Mouse (Mus musculus) spleen, adult 2 months (tissue): ENCODE results near the gene Cd160.

Experiments used
- CTCF ChIP-seq: fragments of 200-500 bp; IDR thresholded peaks from 2 replicates; pipeline ENCODE4 v1.5.1; 2011; ENCODE audit warnings: mild to moderate bottlenecking, inconsistent platforms; ENCODE audit not compliant: insufficient read depth, insufficient read length, insufficient replicate concordance; ENCODE audit errors: extremely low read depth
- POLR2A ChIP-seq: fragments of 200-500 bp; IDR thresholded peaks from 2 replicates; pipeline ENCODE4 v1.6.1; 2011; ENCODE audit warnings: low read depth, low read length, inconsistent platforms

GRCm38 (mm10) chr3:96808651-96809050 lies 20.5 kb downstream of the Cd160 start:
- no peak for TF ChIP-seq CTCF
- TF ChIP-seq POLR2A: no peak
